ENCODE assay signal across 12 mouse cellular contexts in the genomic region with DNA sequence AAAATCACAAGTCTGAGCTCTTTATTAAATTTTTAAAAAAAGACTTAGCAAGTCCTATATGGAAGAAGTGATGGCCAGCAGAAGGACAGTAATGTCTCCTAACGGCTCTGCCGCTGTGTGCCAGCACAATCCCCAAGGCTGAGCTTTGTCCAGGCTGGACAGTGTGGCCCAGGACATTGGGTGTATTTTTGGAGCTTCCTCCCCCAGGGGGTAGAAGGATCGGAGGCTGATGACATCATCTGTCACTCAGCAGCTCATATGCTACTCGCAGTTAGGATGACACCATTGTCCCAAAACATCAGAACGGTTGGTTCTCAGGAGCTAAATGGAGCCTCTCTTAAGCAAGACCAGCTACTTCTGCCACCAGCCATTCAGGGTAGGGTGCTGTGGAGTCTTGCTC.
DNase-seq lines count a peak whose midpoint lies in the region; ATAC-seq and TF ChIP-seq lines count a peak whose summit lies in the region.
"Had no signal": no experiment of that assay in that cellular context is flagged by ENCODE, and none has a peak within 500 bp of the region (broad histone marks: within the 10 kb centered on the region; RNA-seq: fewer than 3 reads in every experiment).

No protein-coding gene starts in this region.

- no peak overlapping the region for H3K9ac ChIP-seq in midbrain, postnatal 0 days (replicated peaks; ENCODE audit: low read length, poor library complexity, severe bottlenecking)
- H3K9ac ChIP-seq: limb, embryonic 13.5 days had no signal

- 70% methylated on average over 5 of the region's 5 CpGs for WGBS in midbrain, postnatal 0 days

- intact Hi-C loops in left cerebral cortex, adult 2 months (cut with DNase I), result no loop called here
- intact Hi-C loops in left cerebral cortex, postnatal 4 days (cut with DNase I), result no loop called here

- TF ChIP-seq CTCF in left cerebral cortex, adult 2 months (IDR thresholded peaks at IDR 0.05), result no peak
- TF ChIP-seq CTCF in midbrain, postnatal 0 days (IDR thresholded peaks at IDR 0.05), result no peak

- H3K27ac ChIP-seq in left cerebral cortex, adult 2 months, result peak overlapping the region; percentile 86
- H3K27ac ChIP-seq in midbrain, postnatal 0 days (ENCODE audit: low read depth, low read length), result no peak overlapping the region
- H3K27ac ChIP-seq: limb, embryonic 13.5 days had no signal

- H3K4me1 ChIP-seq in midbrain, postnatal 0 days (ENCODE audit: insufficient read depth, low read length), result peaks cover 9% of the 10 kb centered on the region

- no peak overlapping the region for H3K4me2 ChIP-seq in midbrain, postnatal 0 days (ENCODE audit: low read depth, low read length, poor library complexity, severe bottlenecking)
- H3K4me2 ChIP-seq: limb, embryonic 13.5 days had no signal

- no peak for ATAC-seq in midbrain, postnatal 0 days (ENCODE audit: low FRiP score)
- ATAC-seq: CD4-positive, CD25-positive, alpha-beta regulatory T cell, adult 4 months; Patski had no signal

- no peak overlapping the region for H3K4me3 ChIP-seq in left cerebral cortex, adult 2 months
- no peak overlapping the region for H3K4me3 ChIP-seq in midbrain, postnatal 0 days (ENCODE audit: low read depth, low read length)
- H3K4me3 ChIP-seq: limb, embryonic 13.5 days; megakaryocyte, embryonic 14.5 days had no signal

- DNase-seq in cerebellum, adult 9-10 months, result peak; percentile 80
- no peak for DNase-seq in cerebellum, adult 8-10 months
- DNase-seq in left cerebral cortex, adult 2 months (ENCODE audit: extremely low spot score in 1 of 2, low spot score in 2 of 2), result no peak
- DNase-seq in left cerebral cortex, postnatal 4 days, result no peak
- peak; percentile 42 for DNase-seq in adipocyte (ENCODE audit: low spot score)
- DNase-seq in heart, adult 9 months (ENCODE audit: low spot score in 2 of 2), result peak; percentile 66 to 67
- DNase-seq in ovary, adult 18-20 months (ENCODE audit: low spot score), result no peak
- no peak for DNase-seq in midbrain, postnatal 0 days (ENCODE audit: low spot score)

- H3K36me3 ChIP-seq in midbrain, postnatal 0 days (ENCODE audit: insufficient read depth, low read length), result no peaks in the 10 kb centered on the region
- H3K36me3 ChIP-seq: limb, embryonic 13.5 days had no signal

- no peaks in the 10 kb centered on the region for H3K27me3 ChIP-seq in midbrain, postnatal 0 days (ENCODE audit: insufficient read depth, low read length)
- H3K27me3 ChIP-seq: Patski had no signal

- no peaks in the 10 kb centered on the region for H3K9me3 ChIP-seq in midbrain, postnatal 0 days (ENCODE audit: low read length)
- H3K9me3 ChIP-seq: limb, embryonic 13.5 days; megakaryocyte, embryonic 14.5 days had no signal

Comparison
In these comparisons a context has a peak if more than half of its experiments do, and no peak if none do; other contexts are left out.
1. DNase-seq: peak in cerebellum, adult 9-10 months (single experiment), adipocyte (single experiment) and heart, adult 9 months (2 of 2); none in cerebellum, adult 8-10 months (single experiment), left cerebral cortex, adult 2 months (0 of 2), left cerebral cortex, postnatal 4 days (single experiment), ovary, adult 18-20 months (single experiment) and midbrain, postnatal 0 days (single experiment).